Mouse (Mus musculus) left cerebral cortex, adult 8-10 months (tissue): ENCODE results near the gene Tmed8. TPM values are rescaled to one million over a fixed set of nuclear protein-coding genes. Genes with fewer than 3 reads are reported as not detected.
"Not testable (repeated sequence)": the region's sequence is repeated elsewhere in the genome, so short reads cannot be mapped to it uniquely, and the experiment has no call there.

Source experiments
- DNase-seq, 2 experiments: peaks; one replicate each; pipeline ENCODE4 v3.0.0; 2022; ENCODE audit warnings: low spot score in 2 of 2
- total RNA-seq, 4 experiments: library from RNA; stranded (reverse); gene quantifications; 2 replicates each; pipeline ENCODE4 v1.2.4; 2022

The Tmed8 gene
- total RNA-seq, 4 experiments from 2014 or later = 27.7 to 30.1 (median 29.0) TPM

DNA sequence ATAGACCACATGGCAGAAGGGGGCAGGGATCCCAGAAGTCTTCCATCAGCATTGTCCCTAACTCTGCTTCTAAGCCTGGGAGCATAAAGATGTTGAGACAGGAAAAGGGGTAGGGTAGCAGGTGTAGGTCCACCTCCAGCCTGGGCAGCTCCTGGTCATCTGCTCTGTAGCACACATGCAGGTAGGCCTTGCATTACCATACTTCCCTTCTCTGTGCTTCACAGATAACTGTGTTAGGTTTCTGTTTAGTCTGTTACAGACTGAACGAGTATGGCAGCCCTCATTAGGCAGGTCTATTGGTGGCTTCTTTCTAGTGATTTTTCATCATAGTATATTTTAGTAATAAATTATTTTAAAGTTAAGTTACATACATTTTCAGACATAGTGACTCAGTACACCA, 39.9 kb downstream of the Tmed8 start:
- no peak for DNase-seq

DNA sequence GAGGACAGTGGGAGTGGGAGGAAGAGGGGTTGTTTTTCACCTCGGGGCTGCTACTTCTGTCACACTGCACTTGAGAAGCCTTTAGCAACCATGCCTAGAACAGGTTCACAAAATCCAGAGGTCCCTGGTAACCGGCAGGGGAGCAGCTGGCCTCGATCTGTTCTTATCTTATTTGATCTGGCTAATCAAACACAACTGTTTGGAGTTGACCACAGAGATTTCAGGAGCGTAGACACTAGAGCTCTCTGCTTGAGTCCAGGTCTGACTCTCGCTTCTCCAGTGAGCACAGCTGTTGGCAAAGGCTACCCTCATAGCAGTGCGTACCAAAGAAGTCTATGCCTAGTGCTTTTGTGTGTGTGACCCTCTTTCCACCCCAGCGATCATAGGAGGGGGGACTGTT, 42.2 kb downstream of the Tmed8 start:
- DNase-seq = no peak

- DNase-seq = no peak
Measured at GRCm38 (mm10) chr12:87157361-87157760, 42.9 kb downstream of the Tmed8 start.

GRCm38 (mm10) chr12:87154448-87154847, 45.8 kb downstream of the Tmed8 start:
- DNase-seq = not testable (repeated sequence)

GRCm38 (mm10) chr12:87149471-87149870, 50.8 kb downstream of the Tmed8 start:
- DNase-seq = no peak

DNA sequence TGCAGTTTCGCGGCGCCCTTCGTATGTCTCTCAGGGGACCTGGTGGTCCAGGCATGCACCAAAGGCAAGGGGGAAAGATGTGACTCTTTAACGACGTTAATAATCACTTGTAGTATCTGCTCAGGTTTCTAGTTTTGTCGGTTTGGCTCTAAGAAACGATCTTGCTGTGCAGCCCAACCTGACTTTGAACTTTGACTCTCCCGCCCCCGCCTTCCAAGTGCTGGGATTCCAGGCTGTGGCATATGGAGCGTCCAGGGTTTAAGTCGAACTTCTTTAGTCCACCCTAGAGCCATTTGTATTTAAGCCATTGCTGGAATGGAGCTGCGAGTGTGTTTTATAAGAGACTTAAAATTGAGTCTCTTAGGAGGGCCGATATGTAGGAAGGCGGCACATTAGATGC, 52.1 kb downstream of the Tmed8 start:
- no peak for DNase-seq

DNA sequence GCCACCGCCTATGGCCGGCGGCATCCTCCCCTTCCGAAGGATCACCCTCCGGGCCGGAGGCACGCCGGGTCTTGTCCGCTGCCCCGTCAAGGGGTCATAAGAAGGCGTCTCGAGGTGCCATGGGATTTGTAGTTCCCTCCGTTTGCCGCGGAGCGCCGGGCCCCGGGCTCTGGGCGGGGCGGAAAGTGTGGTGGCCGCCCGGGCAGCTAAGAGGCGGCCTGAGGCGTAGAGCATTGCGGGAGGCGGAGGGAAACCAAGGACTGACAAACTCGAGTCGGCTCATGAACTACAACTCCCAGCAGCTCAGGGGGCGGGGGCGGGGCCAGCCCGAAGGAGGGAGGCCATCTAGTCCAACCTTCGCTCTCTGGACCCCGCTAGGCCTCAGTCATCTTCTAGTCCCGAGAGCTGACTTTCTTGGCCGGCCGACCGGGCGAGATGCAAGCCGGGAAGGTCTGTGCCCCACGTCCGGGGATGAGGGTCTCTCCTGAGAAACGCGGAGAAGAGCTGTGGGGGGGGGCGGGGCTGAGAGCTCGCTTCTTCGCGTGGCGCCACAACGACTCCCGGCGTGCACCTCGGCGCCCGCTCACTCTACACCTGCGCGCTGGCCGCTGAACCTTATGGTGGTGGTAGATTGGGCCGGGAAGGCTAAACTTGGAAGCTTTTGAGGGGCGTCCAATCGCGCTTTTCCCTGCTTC, 52.7 kb downstream of the Tmed8 start, which contains the start of gene Pomt2:
TSS of gene Pomt2 (minus strand) at position 574 of the 695 bp plus-strand sequence.
- DNase-seq = peak; percentile 81 to 95

DNA sequence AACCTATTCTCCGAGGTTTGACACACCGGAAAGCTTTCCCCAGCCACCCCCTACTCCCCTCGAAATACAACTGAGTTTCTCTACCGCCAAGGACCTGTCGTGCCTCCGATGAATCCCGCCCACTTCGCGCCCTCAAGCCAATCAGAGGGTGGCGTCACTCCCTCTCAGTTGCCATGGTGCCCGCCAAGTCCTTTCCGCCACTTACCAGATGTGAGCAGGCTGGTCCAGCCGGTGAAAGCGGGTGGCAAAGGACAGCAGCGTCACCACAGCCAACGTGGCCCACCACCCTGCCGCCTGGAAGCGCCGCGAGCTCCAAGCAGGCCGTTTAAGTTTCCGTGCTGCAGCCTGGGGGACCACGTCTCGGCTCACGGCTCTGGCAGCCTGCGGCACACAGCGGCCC, 53.3 kb downstream of the Tmed8 start, which contains the start of gene Gstz1:
TSS of gene Gstz1 (plus strand) at position 200 of the 400 bp plus-strand sequence.
- DNase-seq = peak; percentile 76 to 88

- no peak for DNase-seq
Measured at GRCm38 (mm10) chr12:87142156-87142555, 58.1 kb downstream of the Tmed8 start.

DNA sequence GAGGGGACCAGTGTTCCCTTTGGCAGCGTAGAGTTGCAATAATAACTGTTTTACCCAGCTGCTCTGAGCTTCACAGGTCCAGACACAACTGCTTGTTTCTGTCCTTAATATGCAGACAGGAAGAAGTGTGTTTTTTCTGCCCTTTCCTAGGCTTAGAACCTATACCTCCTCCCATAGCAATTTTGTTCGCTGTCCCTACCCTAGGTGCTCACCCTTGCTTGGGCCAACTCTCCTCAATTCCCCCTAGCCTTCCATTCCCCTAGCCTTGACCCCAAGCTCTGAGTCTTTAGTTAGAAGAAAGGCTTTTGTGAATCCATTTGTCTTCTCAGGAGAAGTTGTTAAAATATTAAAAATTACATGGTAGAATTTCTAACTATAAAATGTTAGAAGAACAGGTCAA, 61.5 kb downstream of the Tmed8 start:
- DNase-seq = no peak

DNA sequence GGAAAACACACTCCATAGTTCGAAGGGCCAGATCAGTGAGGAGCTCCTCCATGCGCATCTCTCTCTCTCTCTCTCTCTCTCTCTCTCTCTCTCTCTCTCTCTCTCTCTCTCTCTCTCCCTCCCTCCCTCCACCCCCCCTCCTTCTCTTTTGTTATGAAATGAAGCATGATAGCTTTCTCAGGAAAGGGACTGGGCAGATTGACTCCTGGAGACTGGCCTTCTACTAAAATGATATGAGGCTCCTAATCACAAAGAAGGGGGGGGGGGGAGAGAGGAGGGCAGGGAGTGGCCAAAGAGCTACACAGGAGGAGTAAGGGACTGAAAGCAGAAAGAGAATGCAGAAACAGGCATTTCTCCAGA, 61.9 kb downstream of the Tmed8 start:
- DNase-seq = no peak

DNA sequence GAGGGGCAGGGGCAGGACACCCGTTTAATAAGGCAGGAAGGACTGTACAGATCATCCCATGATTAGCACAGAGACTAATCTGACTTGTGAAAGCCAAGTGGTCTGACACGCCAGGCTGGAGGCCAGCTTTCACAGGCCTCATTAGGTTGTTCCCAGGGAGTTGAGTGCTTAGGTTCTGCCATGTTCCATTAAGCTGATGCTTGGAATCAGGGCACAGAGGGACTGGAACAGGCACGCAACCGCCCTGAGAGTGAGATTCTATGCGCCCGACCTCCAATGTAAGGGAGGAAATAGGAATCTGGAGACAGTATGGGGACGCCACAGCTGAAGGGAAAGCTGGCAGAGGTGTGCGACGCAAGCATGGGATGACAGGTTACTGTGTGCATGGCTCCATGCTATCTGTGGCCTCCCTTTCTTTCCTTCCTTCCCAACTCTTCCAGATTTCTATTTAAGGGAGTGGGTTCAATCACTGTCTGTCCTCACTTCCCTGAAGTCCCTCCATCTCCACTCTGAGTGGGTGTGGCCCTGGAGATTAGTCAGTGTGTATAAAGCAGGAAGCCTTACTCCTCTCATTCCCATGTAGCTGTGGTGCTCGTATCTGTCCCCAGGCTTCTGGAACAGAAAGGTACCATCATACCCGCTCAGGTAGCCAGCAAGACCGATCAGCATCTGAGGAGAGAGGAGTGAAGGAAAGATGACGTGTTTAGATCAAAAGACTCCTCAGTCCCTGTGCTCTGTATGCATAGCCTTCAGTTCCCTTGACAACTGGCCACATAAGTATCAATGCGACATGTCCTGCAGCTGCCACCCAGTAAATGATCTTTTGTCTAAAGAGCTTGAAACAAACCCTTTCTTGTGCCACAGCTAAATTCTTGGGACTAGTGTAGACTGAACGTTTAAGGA, 62.6 kb downstream of the Tmed8 start:
- DNase-seq = no peak

DNA sequence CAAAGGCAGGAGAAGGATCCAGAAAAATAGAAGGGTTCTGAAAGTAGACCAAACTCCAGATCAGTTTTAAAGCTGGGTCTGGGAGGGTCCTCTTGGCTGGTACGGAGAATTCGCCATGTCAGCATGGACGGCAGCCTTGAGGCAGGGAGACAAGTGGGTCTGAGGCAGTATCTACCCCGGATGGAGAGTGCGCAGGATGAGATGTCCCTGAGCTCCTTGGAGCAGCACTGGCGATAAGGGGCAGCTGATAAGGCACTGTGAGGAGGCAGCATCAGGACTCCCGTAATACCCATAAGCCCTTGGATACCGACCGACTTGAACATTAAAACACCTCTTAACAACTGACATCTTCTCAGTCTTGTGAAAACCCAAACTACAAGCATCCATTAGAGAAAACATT, 67.5 kb downstream of the Tmed8 start:
- no peak for DNase-seq

- DNase-seq = no peak
Measured at GRCm38 (mm10) chr12:87132210-87132609, 68.0 kb downstream of the Tmed8 start.

DNA sequence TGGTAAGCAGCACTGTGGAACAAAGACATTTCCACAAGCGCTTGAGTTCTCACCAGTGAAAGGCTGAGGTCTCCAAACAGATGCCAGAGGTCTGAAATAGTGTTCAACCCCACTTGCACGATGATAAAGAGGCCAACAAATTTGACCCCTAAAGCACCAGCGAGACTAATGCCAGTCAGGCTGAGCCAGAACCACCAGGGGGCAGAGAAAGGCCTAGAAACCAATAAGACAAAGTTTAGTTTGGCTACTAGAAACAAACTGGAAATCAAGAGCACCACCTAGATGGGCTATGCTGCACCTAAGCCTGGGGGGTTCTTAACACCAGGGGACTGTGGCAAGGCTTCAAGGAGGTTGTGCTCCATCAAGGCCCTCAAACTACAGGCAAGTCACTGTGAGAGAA, 68.6 kb downstream of the Tmed8 start:
- no peak for DNase-seq

GRCm38 (mm10) chr12:87131181-87131580, 69.1 kb downstream of the Tmed8 start:
- no peak for DNase-seq

GRCm38 (mm10) chr12:87130224-87130623, 70.0 kb downstream of the Tmed8 start:
- no peak for DNase-seq

- DNase-seq = no peak
Measured at GRCm38 (mm10) chr12:87127256-87127655, 73.0 kb downstream of the Tmed8 start.

DNA sequence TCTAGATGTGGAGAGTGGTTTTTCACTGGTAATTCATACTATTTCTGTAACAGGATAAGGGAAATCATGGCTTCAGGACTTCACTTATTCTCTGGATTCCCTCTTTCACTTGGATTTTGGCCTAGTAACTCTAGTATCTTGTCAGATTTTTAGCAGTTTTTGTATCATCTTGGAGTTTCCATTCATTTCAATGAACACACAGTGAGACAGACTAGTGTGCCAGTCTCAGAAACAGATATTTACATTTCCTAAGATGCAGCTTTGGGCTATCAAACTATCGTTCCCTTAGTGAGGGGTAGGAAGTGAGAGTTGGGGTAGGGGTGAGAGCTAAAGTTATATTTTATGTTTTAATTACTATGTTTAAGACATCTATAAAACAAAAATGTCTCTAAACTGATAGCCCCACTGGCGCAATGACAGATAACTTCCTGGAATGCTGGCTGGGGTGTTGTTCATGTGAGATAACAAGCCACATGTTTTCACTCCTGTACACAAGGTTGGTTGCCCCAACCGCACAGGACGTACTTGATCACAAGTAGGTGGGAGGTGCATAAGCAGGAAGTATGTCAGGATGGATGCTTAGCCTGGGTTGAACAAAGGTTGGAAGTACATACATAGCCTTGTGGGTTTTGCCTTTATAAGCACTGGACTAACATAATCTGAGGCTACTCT, 78.2 kb downstream of the Tmed8 start:
- no peak for DNase-seq
